Mouse (Mus musculus): ENCODE data around the gene Pdgfc.

Gene Pdgfc

DNA sequence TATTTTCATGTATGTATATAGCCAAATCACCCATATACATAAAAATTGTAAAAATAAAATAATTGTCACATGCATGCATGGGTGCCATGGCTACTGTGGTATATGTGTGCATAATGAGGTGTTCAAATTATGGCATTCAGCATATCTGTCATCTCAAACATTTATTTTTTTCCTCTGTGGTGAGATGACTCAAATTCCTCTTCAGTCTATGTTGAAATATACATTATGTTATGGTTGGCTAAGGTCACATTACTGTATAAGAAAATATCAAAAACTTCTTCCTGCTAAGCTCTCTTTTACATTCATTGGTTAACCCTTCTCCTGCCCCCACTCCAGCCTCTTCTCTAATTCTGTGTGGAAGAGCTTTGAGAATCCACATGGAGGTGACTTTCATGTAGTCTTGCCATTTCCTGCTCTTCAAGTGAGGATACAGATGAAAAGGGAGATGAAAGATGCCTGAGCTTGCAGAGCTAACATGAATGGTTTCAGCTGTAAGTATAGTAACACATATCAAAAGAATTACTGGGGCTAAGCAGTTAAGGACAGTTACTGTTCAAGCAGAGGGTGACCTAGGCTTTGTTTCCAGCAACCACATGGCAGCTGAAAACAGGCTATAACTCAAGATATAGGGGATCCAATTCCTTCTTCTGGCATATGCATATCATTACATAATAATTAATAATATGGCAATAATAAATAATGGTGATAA, 124.4 kb downstream of the Pdgfc start:
- DNase-seq = no peak

DNA sequence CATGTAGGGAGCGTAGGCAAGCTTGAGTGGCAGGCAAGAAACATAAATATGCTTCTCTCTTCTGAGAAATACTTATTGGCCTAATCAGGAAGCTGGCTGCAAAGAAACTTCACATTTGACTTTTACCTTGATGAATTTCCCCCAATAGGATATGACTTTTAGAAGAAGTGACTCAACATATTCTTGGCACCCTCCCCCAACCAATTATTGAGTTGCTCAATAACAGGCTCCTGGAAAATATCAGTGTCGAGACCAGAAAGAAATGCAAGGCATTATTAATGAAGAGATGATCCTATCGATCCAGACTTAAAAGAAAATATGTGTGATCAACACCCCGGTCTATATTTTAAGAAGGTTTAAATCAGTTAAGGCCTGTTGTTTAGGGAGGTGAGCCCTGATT, 125.9 kb downstream of the Pdgfc start:
- DNase-seq = no peak

DNA sequence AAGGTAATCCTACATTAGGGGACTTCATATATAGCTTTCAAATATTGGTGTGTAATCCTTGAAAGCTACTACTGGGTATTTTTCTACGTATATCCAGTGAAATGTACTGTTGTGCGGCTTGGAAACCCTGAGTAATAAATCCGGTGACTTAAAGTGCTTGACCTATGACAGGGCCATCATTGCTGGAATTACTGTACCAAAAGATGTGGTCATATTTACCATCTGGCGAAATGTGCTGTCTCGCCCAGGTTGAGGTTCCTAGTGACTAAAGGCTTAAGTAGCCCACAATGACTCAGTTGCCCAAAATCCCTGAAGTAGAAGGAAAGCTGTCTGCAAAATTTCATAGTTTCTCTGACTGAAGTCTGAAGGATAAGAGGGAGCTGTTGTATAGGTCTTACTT, 127.9 kb downstream of the Pdgfc start:
- DNase-seq = no peak

DNA sequence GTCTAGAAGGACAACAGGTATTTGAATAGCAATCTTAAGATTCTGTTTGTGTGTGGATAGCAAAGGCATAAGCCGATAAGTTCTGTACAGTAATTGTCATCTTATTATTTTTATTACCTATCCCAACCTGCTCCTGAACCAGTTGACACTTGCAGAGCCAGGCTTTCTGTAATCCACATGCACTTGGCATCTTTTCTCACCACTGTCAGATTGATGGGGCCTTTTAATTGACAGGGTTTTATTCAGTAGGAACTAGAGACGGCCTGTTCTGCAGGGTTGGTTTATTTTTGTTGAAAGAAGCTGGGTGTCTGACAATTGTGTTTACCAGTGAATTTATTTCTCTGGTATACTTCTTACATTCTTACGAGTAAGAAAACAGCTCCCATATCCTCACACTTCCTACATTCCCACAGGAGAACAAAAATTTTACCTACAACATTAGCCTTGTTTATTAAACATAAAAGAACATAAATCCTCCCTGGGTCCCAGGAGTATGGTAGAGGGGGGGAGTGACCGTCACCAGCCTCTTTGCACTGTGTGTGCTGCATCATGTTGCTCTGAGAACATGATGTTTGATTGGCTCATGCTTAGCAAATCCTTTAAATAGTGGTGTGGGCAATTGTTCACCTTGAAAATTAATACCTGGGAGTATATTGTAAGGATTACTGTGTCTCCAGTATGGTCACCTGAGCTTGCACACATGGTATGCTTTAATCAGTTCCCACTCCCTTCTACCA, 134.0 kb downstream of the Pdgfc start:
- DNase-seq = no peak

DNA sequence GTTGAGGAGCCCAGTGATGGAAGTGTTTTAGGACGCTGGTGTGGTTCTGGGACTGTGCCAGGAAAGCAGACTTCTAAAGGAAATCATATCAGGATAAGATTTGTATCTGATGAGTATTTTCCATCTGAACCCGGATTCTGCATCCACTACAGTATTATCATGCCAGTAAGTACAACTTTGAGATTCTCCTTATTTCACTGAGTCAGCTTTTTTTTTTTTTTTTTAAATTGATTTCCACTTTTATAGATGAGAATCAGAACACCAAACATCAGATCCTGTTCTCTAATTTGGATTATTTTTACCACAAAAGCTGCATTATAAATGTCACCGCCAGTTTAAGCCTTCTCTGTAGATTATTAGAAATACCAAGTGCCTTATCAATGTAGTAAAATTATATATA, 138.6 kb downstream of the Pdgfc start:
- DNase-seq = no peak

DNA sequence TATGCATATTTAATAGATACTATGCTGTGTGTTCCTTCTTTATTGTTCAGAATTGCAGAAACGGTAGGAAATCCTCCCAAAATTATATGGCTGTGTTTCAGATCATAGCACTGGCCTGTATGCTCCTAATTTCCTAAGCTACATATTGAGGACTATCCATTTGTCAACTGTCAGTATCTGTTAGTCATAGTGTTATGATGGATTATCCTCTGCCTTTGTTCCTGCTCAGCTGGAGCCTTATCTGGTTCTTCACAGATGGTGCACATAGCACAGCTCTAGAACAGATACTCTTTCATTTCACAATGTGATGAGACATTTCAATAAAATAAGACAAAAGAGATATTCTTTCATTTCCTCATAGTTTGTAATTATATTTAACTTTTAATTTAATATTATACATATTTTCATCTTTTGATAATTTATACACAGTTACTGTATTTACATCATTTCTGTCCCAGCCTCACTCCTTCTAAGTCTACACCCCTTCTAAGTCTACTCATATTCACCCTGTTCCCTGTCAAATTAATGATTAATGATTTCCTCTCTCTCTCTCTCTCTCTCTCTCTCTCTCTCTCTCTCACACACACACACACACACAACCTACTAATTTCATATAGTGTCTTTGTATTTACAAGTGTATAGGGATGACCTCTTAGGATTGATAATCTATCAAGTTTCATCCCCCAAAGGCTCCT, 145.2 kb downstream of the Pdgfc start:
- DNase-seq = no peak

DNA sequence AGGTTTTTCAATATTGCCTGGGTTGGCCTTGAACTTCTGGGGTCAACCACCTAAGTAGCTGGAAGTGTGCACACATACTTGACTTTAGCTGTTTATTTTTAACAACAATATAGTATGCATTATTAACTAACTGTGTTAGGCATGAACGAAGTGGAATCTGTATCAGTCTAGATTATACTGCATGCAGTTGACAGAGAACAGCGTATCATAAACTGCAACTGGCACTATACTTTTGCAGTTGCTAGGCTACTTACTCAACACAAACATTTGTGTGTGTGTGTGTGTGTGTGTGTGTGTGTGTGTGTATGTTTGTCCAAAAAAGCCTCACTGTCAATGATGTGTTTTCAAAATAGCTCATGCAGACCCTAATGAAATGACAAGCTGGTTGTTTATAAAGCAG, 160.7 kb downstream of the Pdgfc start:
- DNase-seq = no peak

DNA sequence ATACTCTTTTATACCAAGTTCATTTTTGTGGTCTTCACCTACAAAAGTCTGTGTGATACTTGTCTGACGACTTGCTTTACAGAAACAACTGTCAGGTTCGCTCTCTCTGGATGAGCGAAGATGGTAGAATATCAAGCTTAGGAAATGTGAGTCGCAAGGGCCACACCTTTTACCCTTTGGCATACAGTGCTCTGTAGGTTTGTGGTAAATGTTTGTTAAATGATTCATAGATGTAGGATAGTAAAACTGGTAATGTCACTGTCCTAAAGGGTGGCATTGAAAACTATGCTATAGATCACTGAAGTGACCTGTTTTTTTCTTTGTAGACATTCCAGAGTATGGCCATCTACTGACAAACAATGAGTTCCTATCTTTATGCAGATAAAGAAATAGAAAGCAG, 161.4 kb downstream of the Pdgfc start:
- no peak for DNase-seq

DNA sequence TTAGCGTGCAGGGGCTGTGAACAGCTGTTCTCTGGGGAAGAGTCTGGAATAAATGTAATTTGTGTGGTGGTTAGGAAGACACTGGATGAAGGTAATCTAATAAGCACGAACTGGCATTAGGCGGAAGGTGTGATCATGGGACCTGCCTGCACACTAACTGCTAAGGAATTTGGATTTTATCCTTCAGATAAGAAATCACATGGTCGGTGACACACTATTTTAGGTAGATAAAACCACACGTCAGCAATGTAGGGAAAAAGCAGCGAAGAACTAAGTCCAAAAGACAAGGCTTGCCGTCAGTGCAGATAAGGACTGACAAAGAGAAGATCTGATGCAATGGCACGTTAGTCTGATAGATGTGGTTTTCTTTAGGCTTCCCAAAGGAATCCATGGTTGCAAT, 164.4 kb downstream of the Pdgfc start:
- DNase-seq = no peak

DNA sequence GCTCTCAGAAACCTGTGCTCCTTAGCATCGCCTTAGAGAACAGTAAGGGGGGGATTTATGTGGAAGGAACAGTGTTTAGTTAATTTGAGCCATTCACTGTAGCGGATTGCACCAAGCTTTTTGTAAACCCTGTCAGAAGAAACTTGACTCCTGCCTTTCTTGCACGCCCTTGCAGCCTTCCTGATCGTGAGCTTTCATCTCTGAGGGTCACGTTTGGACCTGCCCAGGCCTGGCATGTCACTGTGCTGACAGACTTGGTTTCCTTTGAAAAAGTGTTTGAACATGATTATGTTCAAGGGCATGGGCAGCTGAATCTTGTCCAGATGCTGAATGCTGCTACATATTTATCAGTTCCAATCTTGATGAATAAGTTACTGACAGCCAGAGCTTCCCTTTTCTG, 169.0 kb downstream of the Pdgfc start:
- DNase-seq = peak; percentile 10

DNA sequence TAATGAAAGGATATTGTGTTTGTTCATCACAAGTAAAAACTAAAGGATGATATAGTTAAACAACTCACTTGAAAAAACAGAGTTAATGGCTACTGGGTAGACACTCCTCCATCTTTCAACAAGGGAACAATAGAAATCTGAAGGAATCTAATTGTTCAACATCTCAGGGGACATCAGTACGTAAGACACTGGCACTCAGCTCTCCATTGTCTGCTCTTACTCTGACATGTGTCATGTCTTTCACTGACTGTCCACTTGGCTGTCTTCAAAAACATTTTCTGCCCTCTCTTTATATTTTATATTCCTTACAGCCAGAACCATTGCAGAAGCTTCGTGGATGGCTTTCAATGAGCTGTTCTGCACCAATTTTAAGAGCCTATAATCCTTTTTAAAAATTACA, 172.0 kb downstream of the Pdgfc start:
- no peak for DNase-seq

DNA sequence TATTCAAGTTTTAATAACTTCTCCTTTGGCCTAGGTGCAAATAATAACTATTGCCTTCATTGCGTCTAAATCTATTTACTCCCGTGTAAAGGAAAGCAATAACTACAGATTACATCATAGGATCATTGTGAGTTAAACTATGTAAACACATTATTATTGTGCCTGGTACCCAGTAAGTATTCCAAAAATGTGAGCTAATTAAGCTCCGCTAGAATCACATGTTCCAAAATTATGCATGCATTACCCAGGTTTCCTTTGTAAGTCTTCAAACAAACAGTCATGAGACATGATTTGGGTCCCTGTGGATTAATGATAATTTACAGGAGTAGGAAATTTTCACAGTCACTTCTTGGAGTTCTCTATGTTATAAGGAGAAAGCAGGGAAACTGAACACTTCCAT, 174.9 kb downstream of the Pdgfc start:
- DNase-seq = no peak

DNA sequence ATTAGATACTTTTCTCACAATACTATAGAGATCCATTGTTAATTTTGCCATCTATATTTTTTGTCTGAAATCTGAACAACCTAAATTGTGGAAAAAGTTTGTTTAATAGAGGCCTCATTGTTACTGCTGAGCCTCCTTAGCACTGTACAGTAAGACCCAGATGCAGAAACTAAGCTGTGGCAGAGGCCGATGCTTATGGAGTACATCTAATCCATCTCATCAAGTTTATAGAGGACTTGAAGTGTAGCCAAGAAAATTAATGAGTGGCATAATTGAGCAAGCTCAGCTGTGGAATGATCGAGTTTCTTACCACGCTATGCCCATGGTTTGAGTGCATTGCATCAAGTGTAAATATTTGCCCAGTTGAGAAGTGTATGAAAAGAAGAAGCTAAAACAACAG, 175.4 kb downstream of the Pdgfc start:
- no peak for DNase-seq

DNA sequence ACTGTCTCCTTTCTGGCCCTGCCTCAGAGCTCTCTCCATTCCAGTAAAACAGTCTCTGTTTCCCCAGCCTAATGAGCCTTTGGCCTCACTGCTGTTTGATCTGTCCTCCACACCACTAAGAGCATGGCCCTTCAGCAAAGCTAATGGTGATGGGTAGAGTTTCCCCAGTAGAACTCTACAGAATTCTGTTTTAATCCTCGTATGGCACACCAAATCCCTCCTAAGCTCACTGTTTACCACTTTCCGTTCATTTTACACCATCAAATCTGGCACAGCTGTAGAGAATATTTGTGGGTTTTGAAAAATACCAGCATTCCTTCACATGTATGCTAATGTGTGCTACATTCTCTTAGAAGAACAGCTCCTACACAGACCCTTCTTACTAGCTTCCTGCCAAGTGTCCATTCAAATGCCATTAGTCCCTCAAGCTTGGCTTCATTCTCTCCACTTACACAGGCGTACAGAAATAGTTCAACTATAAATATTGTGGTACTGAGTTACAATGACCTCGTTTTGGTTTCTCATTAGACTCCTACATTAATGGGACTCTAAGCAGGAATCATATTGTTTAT, 179.4 kb downstream of the Pdgfc start:
- no peak for DNase-seq

DNA sequence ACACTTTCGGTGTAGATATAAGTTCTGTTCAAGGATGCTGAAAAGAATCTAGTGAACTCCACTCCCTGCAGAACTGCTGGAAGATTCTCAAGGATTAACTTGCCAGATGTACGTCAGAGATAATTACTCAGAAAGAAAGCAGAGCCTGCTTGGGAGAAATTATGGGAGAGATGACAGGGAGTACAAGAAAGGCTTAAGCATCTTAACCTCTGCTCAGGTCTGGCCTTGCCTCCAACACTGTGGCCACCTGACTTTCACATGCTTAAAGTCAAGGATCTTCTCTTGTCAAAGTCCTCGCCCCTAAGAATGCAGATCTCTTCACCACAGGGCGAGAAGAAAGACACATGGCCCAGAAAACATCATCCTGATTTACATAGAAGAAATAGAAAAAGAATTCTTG, 185.5 kb downstream of the Pdgfc start:
- no peak for DNase-seq

DNA sequence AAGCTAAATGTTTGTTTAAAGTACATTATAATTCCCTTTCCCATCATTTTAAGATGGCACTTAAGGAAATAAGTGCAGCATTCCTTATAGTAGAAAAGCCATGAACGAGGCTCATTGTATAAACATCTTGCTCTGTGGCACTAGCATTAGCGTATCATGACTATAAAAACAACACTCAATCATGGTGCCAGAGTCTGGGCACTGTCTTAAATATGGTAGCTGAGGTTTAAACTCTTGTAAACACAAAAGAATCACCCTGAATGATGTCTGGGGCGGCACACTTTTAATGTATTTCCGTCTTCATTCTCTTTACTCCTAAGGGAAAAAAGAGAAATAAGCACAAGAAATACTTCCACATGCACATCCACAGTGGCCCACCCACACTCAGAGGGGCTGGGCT, 192.1 kb downstream of the Pdgfc start:
- no peak for DNase-seq

DNA sequence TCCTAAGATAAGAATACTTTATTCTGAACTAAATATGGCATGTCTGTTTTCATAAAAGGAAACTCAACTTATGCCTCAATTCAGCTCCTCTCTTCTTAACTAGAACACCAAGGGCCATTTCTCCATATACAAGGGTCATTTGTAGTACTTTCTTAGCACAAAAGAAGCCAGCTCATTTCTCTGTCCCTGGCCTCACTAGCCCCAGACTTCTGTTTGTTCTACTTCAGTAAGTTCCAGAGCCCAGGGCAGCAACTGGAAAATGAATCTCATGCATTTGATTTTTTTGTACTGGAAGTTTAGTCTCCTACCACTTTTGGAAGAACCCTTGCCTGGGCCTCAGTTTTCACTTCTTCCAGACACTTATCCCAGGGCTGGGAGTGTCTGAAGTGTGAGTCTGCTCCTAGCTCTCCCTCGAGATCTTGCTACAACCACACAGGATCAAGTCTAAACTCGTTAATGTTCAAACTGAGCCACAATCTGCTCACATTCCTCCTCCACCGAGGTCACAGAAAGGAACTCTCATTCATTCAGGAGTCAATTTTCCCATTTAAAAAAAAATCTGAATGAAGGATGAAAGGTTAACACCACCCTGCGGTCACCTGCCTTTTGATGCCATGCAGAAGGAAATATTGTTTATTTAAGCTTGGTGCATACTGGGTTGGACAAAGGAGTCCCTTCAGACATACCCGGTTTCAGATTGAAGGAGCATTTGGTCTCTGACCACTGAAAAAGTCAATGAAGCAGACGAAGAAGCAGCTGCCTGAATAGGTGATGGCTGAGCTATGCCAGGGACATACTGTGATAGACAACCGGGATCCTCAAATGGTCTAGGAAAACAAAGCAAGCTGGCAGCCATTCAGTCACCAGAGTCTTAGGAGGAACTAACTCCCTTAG, 206.7 kb downstream of the Pdgfc start:
- DNase-seq = no peak

DNA sequence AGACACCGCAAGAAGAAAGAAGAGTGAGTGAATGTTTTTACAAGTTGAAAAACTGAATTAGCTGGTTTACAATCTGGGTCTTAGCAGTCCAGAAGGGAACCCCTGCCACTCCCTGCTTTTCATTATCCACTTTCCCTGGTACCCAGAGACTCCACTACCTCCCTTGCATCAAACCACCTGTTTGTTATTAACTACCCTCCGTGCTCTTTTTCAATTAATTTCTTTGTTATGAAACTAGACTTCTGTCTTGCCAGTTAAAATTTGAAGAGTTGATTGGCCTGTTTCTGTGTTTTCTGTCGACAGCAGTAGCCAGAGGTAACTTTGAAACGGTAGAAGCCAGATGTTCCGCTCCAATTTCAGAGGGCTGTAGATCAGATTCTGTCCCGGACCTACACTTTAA, 207.4 kb downstream of the Pdgfc start:
- DNase-seq = no peak

DNA sequence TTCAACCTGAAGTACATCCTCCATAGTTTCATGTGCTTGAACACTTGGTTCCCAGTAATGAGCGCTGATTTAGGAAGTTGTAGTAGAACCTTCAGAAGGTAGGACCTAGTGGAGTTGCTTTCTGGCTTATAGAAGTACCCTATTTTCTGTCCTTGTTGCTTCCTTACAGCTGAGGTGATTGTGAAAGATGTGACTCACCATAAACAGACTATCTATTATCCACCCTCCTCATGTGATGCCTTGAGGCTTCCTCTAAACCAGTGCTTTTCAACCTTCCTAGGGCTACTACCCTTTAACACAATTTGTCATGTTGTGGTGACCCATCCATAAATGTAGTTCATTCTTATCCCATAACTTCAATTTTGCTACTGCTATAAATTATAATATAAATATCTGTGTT, 226.6 kb downstream of the Pdgfc start:
- no peak for DNase-seq
